Mouse (Mus musculus): Measurements from ENCODE around the gene Fbxl17. TPM values are rescaled to one million over a fixed set of nuclear protein-coding genes. Genes with fewer than 3 reads are reported as not detected.

The Fbxl17 gene
- total and polyA plus RNA-seq, 3 experiments, result 7.8 to 25.9 (median 25.5) TPM

DNA sequence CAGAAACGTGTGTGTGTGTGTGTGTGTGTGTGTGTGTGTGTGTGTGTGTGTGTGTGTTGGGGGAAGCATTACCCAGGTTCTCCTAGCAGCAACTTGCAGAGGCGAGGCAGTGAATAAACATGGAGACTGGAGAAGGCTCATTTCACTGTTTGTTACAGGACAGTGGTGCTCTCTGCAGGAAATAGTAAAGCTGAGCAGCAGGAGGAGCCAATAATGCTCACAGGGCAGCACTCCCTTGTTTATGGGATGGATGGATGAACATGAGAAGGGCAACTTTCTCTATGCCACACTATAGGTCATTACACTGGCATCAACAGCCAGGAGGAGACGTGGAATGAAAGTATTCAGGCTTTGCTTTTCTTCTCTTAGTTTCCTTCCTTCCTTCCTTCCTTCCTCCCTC, 264.0 kb downstream of the Fbxl17 start:
- H3K79me2 ChIP-seq (replicated peaks; ENCODE audit: control insufficient read depth, insufficient read depth, low read length), result no peaks in the 10 kb centered on the region
- TF ChIP-seq CTCF (IDR thresholded peaks at IDR 0.05) (no peak), EP300 (IDR thresholded peaks at IDR 0.05; ENCODE audit: insufficient read depth, low read depth, low read length) (no peak), POLR2A (IDR thresholded peaks at IDR 0.05; ENCODE audit: insufficient read depth, low read depth, low read length) (no peak)
- intact Hi-C loops (cut with DNase I), result no loop called here
- DNase-seq, result no peak
- peaks cover 2% of the 10 kb centered on the region; the same call in 1 of the 2 replicates for H3K36me3 ChIP-seq (ENCODE audit: control insufficient read depth, insufficient read depth, low read length)
- H3K9ac ChIP-seq (ENCODE audit: low read depth, low read length), result no peak overlapping the region
- WGBS, result 74% methylated on average over 3 of the region's 3 CpGs
- no peak overlapping the region for H3K4me3 ChIP-seq
- no peaks in the 10 kb centered on the region; the same call in 1 of the 2 replicates for H3K4me1 ChIP-seq (ENCODE audit: control insufficient read depth, insufficient read depth, low read length)
- H3K27me3 ChIP-seq (ENCODE audit: control insufficient read depth, insufficient read depth, low read length), result no peaks in the 10 kb centered on the region
- no peak overlapping the region for H3K27ac ChIP-seq

DNA sequence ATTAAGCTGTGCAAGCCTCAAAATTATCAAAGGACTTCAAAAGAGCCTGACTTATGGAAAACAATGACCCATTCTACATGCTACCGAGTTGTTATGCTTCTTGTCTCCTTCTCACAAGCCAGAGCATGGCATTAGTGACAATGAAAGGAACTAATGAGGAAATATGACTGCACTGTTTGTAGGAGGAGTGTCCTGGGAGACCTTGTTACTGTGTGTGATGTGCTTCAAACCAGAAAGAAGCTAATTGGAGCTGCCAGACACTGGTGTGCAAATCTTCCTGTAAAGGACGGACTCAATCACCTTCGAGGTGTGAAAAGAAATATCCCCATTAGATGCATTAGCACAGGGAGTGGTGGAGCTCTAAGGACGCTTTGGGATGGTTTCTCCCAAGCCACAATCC, 270.7 kb downstream of the Fbxl17 start:
- no peak overlapping the region for H3K4me3 ChIP-seq
- H3K27me3 ChIP-seq (ENCODE audit: control insufficient read depth, insufficient read depth, low read length), result no peaks in the 10 kb centered on the region
- no peak for TF ChIP-seq EP300 (IDR thresholded peaks at IDR 0.05; ENCODE audit: insufficient read depth, low read depth, low read length)
- no peak for TF ChIP-seq POLR2A (IDR thresholded peaks at IDR 0.05; ENCODE audit: insufficient read depth, low read depth, low read length)
- TF ChIP-seq CTCF (IDR thresholded peaks at IDR 0.05), result no peak
- H3K36me3 ChIP-seq (ENCODE audit: control insufficient read depth, insufficient read depth, low read length), result no peaks in the 10 kb centered on the region
- intact Hi-C loops (cut with DNase I), result no loop called here
- WGBS, result 77% methylated on average over 4 of the region's 4 CpGs
- H3K4me1 ChIP-seq (ENCODE audit: control insufficient read depth, insufficient read depth, low read length), result no peaks in the 10 kb centered on the region
- no peak for DNase-seq
- H3K9ac ChIP-seq (ENCODE audit: low read depth, low read length), result no peak overlapping the region
- H3K79me2 ChIP-seq (replicated peaks; ENCODE audit: control insufficient read depth, insufficient read depth, low read length), result no peaks in the 10 kb centered on the region
- H3K27ac ChIP-seq, result no peak overlapping the region

DNA sequence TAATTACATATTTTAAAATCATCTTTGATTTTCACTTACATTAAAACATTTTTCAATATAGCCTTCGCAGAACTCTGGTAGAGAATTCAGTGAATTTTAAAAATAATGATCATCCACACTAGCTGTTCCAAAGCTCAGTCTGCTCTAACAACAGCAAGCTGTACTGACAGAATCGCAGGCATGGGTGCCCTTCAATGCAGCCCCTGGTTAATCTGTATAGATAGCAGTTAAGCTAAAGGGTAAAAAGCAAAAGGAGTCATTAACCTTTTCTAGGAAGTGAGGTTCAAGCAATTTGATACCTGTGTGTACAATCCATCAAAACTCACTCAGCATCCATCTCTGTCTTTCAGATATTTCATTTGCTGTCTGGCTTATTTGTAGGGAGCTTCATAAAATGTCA, 273.4 kb downstream of the Fbxl17 start:
- H3K4me3 ChIP-seq, result no peak overlapping the region
- H3K27me3 ChIP-seq (ENCODE audit: control insufficient read depth, insufficient read depth, low read length), result no peaks in the 10 kb centered on the region; the same call in 1 of the 2 replicates
- intact Hi-C loops (cut with DNase I), result no loop called here
- H3K9ac ChIP-seq (ENCODE audit: low read depth, low read length), result no peak overlapping the region
- TF ChIP-seq POLR2A (IDR thresholded peaks at IDR 0.05; ENCODE audit: insufficient read depth, low read depth, low read length) (no peak), CTCF (IDR thresholded peaks at IDR 0.05) (no peak), EP300 (IDR thresholded peaks at IDR 0.05; ENCODE audit: insufficient read depth, low read depth, low read length) (no peak)
- H3K4me1 ChIP-seq (ENCODE audit: control insufficient read depth, insufficient read depth, low read length), result no peaks in the 10 kb centered on the region
- no peaks in the 10 kb centered on the region for H3K36me3 ChIP-seq (ENCODE audit: control insufficient read depth, insufficient read depth, low read length)
- H3K27ac ChIP-seq, result no peak overlapping the region
- 86% methylated on average over 2 of the region's 2 CpGs for WGBS
- no peak for DNase-seq
- H3K79me2 ChIP-seq (replicated peaks; ENCODE audit: control insufficient read depth, insufficient read depth, low read length), result no peaks in the 10 kb centered on the region

DNA sequence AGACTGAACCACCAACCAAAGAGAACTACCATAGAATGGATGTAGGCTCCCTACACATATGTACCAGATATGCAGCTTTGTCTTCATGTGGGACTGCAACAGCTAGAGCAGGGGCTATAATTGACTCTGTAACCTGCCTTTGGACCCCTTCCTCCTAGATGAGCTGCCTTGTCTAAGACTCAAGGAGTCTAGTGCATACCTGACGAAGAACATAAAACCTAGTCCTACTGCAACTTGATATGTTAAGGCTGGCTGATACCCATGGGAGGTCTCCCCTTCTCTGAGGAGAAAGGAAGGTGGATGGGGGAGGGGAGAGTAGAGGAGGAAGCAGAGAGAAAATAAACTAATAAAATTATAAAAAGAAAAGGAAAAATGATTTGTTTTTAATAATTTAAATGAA, 273.9 kb downstream of the Fbxl17 start:
- no peak overlapping the region for H3K4me3 ChIP-seq
- no peaks in the 10 kb centered on the region for H3K4me1 ChIP-seq (ENCODE audit: control insufficient read depth, insufficient read depth, low read length)
- no peak for TF ChIP-seq CTCF (IDR thresholded peaks at IDR 0.05)
- TF ChIP-seq POLR2A (IDR thresholded peaks at IDR 0.05; ENCODE audit: insufficient read depth, low read depth, low read length), result no peak
- no peak for TF ChIP-seq EP300 (IDR thresholded peaks at IDR 0.05; ENCODE audit: insufficient read depth, low read depth, low read length)
- no peaks in the 10 kb centered on the region for H3K79me2 ChIP-seq (replicated peaks; ENCODE audit: control insufficient read depth, insufficient read depth, low read length)
- no peak overlapping the region for H3K9ac ChIP-seq (ENCODE audit: low read depth, low read length)
- H3K27me3 ChIP-seq (ENCODE audit: control insufficient read depth, insufficient read depth, low read length), result no peaks in the 10 kb centered on the region; the same call in 1 of the 2 replicates
- 95% methylated on average over 1 of the region's 1 CpGs for WGBS
- no peak for DNase-seq
- no peaks in the 10 kb centered on the region for H3K36me3 ChIP-seq (ENCODE audit: control insufficient read depth, insufficient read depth, low read length)
- intact Hi-C loops (cut with DNase I), result no loop called here
- no peak overlapping the region for H3K27ac ChIP-seq

DNA sequence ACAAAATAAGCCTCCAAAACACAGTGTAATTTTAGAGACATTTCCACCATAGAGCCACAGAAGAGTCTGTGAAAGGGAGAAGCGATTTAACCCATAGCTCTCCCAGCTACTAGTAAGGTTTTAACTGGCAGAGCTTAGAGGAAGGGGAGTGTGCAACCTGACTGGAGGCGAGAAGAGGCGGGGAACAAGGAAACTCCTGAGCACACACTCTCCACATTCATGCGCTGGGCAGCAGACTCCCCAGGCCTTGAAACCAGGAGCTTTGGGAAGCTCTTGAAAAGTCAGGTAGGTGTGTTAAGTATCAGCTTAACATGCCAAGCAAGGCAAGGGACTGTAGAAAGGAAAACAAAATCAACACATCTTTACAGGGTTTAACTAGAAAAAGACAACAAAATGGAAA, 276.1 kb downstream of the Fbxl17 start:
- Histone ChIP-seq H3K4me3 (no peak overlapping the region), H3K36me3 (ENCODE audit: control insufficient read depth, insufficient read depth, low read length) (no peaks in the 10 kb centered on the region), H3K27me3 (ENCODE audit: control insufficient read depth, insufficient read depth, low read length) (no peaks in the 10 kb centered on the region; the same call in 1 of the 2 replicates), H3K4me1 (ENCODE audit: control insufficient read depth, insufficient read depth, low read length) (no peaks in the 10 kb centered on the region), H3K9ac (ENCODE audit: low read depth, low read length) (no peak overlapping the region), H3K79me2 (replicated peaks; ENCODE audit: control insufficient read depth, insufficient read depth, low read length) (no peaks in the 10 kb centered on the region), H3K27ac (no peak overlapping the region)
- WGBS, result 85% methylated on average over 4 of the region's 4 CpGs
- TF ChIP-seq CTCF (IDR thresholded peaks at IDR 0.05) (no peak), EP300 (IDR thresholded peaks at IDR 0.05; ENCODE audit: insufficient read depth, low read depth, low read length) (no peak), POLR2A (IDR thresholded peaks at IDR 0.05; ENCODE audit: insufficient read depth, low read depth, low read length) (no peak)
- DNase-seq, result no peak
- intact Hi-C loops (cut with DNase I), result no loop called here

DNA sequence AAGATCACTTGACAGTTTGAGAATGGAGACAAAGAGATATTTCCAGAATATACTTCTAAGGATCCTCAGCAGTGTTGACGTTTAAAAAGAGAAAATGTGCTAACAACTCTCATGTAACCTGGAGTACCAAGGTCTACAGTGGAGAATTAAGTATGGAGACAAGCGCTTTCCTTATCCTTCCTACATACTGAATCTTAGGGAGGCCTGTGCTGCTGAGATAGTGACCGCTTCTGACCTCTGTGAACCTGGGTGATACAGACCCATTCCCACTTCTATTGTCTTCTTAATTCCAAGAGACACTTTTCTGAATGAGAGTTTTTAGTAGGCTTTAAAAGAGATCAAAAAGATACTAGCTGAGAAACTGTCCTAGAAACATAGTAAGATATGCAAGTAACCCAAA, 278.2 kb downstream of the Fbxl17 start:
- Histone ChIP-seq H3K9ac (ENCODE audit: low read depth, low read length) (no peak overlapping the region), H3K79me2 (replicated peaks; ENCODE audit: control insufficient read depth, insufficient read depth, low read length) (no peaks in the 10 kb centered on the region), H3K36me3 (ENCODE audit: control insufficient read depth, insufficient read depth, low read length) (no peaks in the 10 kb centered on the region), H3K27me3 (ENCODE audit: control insufficient read depth, insufficient read depth, low read length) (no peaks in the 10 kb centered on the region; the same call in 1 of the 2 replicates), H3K4me1 (ENCODE audit: control insufficient read depth, insufficient read depth, low read length) (no peaks in the 10 kb centered on the region), H3K27ac (no peak overlapping the region), H3K4me3 (no peak overlapping the region)
- WGBS, result 87% methylated on average over 3 of the region's 3 CpGs
- TF ChIP-seq EP300 (IDR thresholded peaks at IDR 0.05; ENCODE audit: insufficient read depth, low read depth, low read length) (no peak), POLR2A (IDR thresholded peaks at IDR 0.05; ENCODE audit: insufficient read depth, low read depth, low read length) (no peak), CTCF (IDR thresholded peaks at IDR 0.05) (no peak)
- no peak for DNase-seq
- intact Hi-C loops (cut with DNase I), result no loop called here
